Mouse (Mus musculus) spleen, adult 2 months (tissue): Measurements from ENCODE around the gene 1810010H24Rik.

Source experiments
- CTCF ChIP-seq: fragments of 200-500 bp; IDR thresholded peaks from 2 replicates; pipeline ENCODE4 v1.5.1; 2011; ENCODE audit warnings: mild to moderate bottlenecking, inconsistent platforms; ENCODE audit not compliant: insufficient read depth, insufficient read length, insufficient replicate concordance; ENCODE audit errors: extremely low read depth
- POLR2A ChIP-seq: fragments of 200-500 bp; IDR thresholded peaks from 2 replicates; pipeline ENCODE4 v1.6.1; 2011; ENCODE audit warnings: low read depth, low read length, inconsistent platforms

- peak; percentile 38; the same call in 1 of the 2 replicates for TF ChIP-seq CTCF
- no peak for TF ChIP-seq POLR2A
Measured at GRCm38 (mm10) chr11:106980455-106980854, 45.0 kb upstream of the 1810010H24Rik start.
